Mouse (Mus musculus): ENCODE results near the gene Bag5. TPM values are rescaled to one million over a fixed set of nuclear protein-coding genes. Genes with fewer than 3 reads are reported as not detected.

Gene Bag5
- total and polyA plus RNA-seq, 3 experiments = 24.0 to 38.0 TPM; not detected in 1

- Histone ChIP-seq H3K36me3 (ENCODE audit: control insufficient read depth in 1 of 2, insufficient read depth in 2 of 2, low read length in 2 of 2) (peaks cover 0 to 3% of the 10 kb centered on the region in 2 experiments; a peak in 2 of 4 replicates), H3K27me3 (ENCODE audit: control insufficient read depth in 1 of 2, insufficient read depth in 2 of 2, low read length in 2 of 2) (no peaks in the 10 kb centered on the region), H3K4me1 (ENCODE audit: control insufficient read depth in 1 of 2, insufficient read depth in 2 of 2, low read length in 2 of 2) (no peaks in the 10 kb centered on the region), H3K27ac (ENCODE audit: control insufficient read depth, low read depth, low read length) (peak overlapping the region; percentile 28; the same call in 1 of the 2 replicates), H3K79me2 (ENCODE audit: control insufficient read depth, insufficient read depth, low read length, poor library complexity) (no peaks in the 10 kb centered on the region), H3K4me3 (ENCODE audit: control insufficient read depth in 1 of 2, insufficient read depth in 1 of 2, low read depth in 2 of 2, low read length in 2 of 2) (no peak overlapping the region), H3K9me3 (replicated peaks; ENCODE audit: insufficient read depth, low read length) (no peaks in the 10 kb centered on the region), H3K9ac (ENCODE audit: control insufficient read depth, low read depth, low read length, poor library complexity, severe bottlenecking) (peak overlapping the region; percentile 36)
- TF ChIP-seq MYB (IDR thresholded peaks at IDR 0.05; ENCODE audit: low read depth, low read length) (no peak), E2F4 (IDR thresholded peaks at IDR 0.05; ENCODE audit: borderline replicate concordance, low read depth, low read length) (no peak), CHD2 (IDR thresholded peaks at IDR 0.05; ENCODE audit: low read length) (no peak), MAZ (IDR thresholded peaks at IDR 0.05; ENCODE audit: low read depth, low read length) (no peak), TCF12 (IDR thresholded peaks at IDR 0.05; ENCODE audit: low read depth, low read length) (no peak)
- DNase-seq (ENCODE audit: low read depth, low spot score) = no peak
Measured at GRCm38 (mm10) chr12:111732921-111733320, 19.9 kb upstream of the Bag5 start.

- Histone ChIP-seq H3K36me3 (ENCODE audit: control insufficient read depth in 1 of 2, insufficient read depth in 2 of 2, low read length in 2 of 2) (peaks cover 0 to 3% of the 10 kb centered on the region in 2 experiments; a peak in 2 of 4 replicates), H3K4me3 (ENCODE audit: control insufficient read depth in 1 of 2, insufficient read depth in 1 of 2, low read depth in 2 of 2, low read length in 2 of 2) (no peak overlapping the region)
- peak; percentile 54 to 91 (median 77) for TF ChIP-seq CTCF (IDR thresholded peaks at IDR 0.05 in 2 of 3, conservative IDR thresholded peaks at IDR 0.05 in 1 of 3; ENCODE audit: control insufficient read depth in 1 of 3, insufficient read depth in 1 of 3, low read depth in 2 of 3, low read length in 3 of 3, poor library complexity in 1 of 3, severe bottlenecking in 1 of 3)
- no peak for TF ChIP-seq UBTF (IDR thresholded peaks at IDR 0.05; ENCODE audit: borderline replicate concordance, insufficient read depth, low read depth, low read length)
- no peak for TF ChIP-seq MAZ (IDR thresholded peaks at IDR 0.05; ENCODE audit: low read depth, low read length)
- TF ChIP-seq POLR2A (IDR thresholded peaks at IDR 0.05; ENCODE audit: control insufficient read depth in 1 of 2, insufficient read depth in 1 of 2, low read depth in 1 of 2, low read length in 2 of 2, poor library complexity in 1 of 2) = no peak
- peak; percentile 40; the same call in 1 of the 2 replicates for TF ChIP-seq ZC3H11A (IDR thresholded peaks at IDR 0.05; ENCODE audit: low read depth, low read length)
- peak; percentile 46 for TF ChIP-seq RAD21 (IDR thresholded peaks at IDR 0.05; ENCODE audit: low read depth, low read length)
- TF ChIP-seq BHLHE40 (IDR thresholded peaks at IDR 0.05; ENCODE audit: borderline replicate concordance, low read depth, low read length) = peak; percentile 92
- TF ChIP-seq TAL1 (IDR thresholded peaks at IDR 0.05; ENCODE audit: low read length) = no peak
- TF ChIP-seq NELFE (IDR thresholded peaks at IDR 0.05; ENCODE audit: low read depth, low read length) = no peak
- peak; percentile 64 for TF ChIP-seq ZNF384 (IDR thresholded peaks at IDR 0.05; ENCODE audit: low read depth, low read length)
- no peak for TF ChIP-seq POLR2AphosphoS2 (IDR thresholded peaks at IDR 0.05; ENCODE audit: low read length)
- no peak for TF ChIP-seq ELF1 (IDR thresholded peaks at IDR 0.05; ENCODE audit: low read depth, low read length)
- peak; percentile 80 for TF ChIP-seq NRF1 (IDR thresholded peaks at IDR 0.05; ENCODE audit: insufficient read depth, low read depth, low read length, poor library complexity, severe bottlenecking)
- no peak for TF ChIP-seq MAFK (IDR thresholded peaks at IDR 0.05; ENCODE audit: borderline replicate concordance, low read depth, low read length)
- no peak for TF ChIP-seq E2F4 (IDR thresholded peaks at IDR 0.05; ENCODE audit: borderline replicate concordance, low read depth, low read length)
- no peak for TF ChIP-seq CHD1 (IDR thresholded peaks at IDR 0.05; ENCODE audit: low read depth, low read length)
- peak; percentile 86 for TF ChIP-seq USF1 (IDR thresholded peaks at IDR 0.05; ENCODE audit: low read depth, low read length)
- no peak for TF ChIP-seq GABPA (IDR thresholded peaks at IDR 0.05; ENCODE audit: low read depth, low read length)
- no peak for TF ChIP-seq USF2 (IDR thresholded peaks at IDR 0.05; ENCODE audit: borderline replicate concordance in 1 of 2, insufficient read depth in 1 of 2, low read depth in 1 of 2, low read length in 2 of 2)
- peak; percentile 62 for TF ChIP-seq HCFC1 (IDR thresholded peaks at IDR 0.05; ENCODE audit: low read depth, low read length)
- no peak for TF ChIP-seq MYB (IDR thresholded peaks at IDR 0.05; ENCODE audit: low read depth, low read length)
- no peak for TF ChIP-seq CHD2 (IDR thresholded peaks at IDR 0.05; ENCODE audit: low read length)
- TF ChIP-seq JUND (IDR thresholded peaks at IDR 0.05; ENCODE audit: low read depth, low read length) = no peak
- no peak for TF ChIP-seq ZMIZ1 (IDR thresholded peaks at IDR 0.05; ENCODE audit: low read depth, low read length)
- TF ChIP-seq POLR2AphosphoS5 (IDR thresholded peaks at IDR 0.05; ENCODE audit: borderline replicate concordance, low read depth, low read length) = no peak
- TF ChIP-seq TCF12 (IDR thresholded peaks at IDR 0.05; ENCODE audit: low read depth, low read length) = no peak
- peak; percentile 67 for TF ChIP-seq SIN3A (IDR thresholded peaks at IDR 0.05; ENCODE audit: low read length)
Measured at GRCm38 (mm10) chr12:111731822-111732807, 19.1 kb upstream of the Bag5 start.

More at GRCm38 (mm10) chr12:111731822-111732807, 19.1 kb upstream of the Bag5 start:
- H3K27ac ChIP-seq (ENCODE audit: control insufficient read depth, low read depth, low read length) = peak overlapping the region; percentile 28; the same call in 1 of the 2 replicates
- no peaks in the 10 kb centered on the region for H3K4me1 ChIP-seq (ENCODE audit: control insufficient read depth in 1 of 2, insufficient read depth in 2 of 2, low read length in 2 of 2)
- no peaks in the 10 kb centered on the region for H3K27me3 ChIP-seq (ENCODE audit: control insufficient read depth in 1 of 2, insufficient read depth in 2 of 2, low read length in 2 of 2)
- H3K79me2 ChIP-seq (ENCODE audit: control insufficient read depth, insufficient read depth, low read length, poor library complexity) = no peaks in the 10 kb centered on the region
- peak overlapping the region; percentile 36 for H3K9ac ChIP-seq (ENCODE audit: control insufficient read depth, low read depth, low read length, poor library complexity, severe bottlenecking)
- DNase-seq (ENCODE audit: low read depth, low spot score) = peak; percentile 92
- no peaks in the 10 kb centered on the region for H3K9me3 ChIP-seq (replicated peaks; ENCODE audit: insufficient read depth, low read length)
